Mouse (Mus musculus) ES-E14 (cell line): Measurements from ENCODE around the gene Ank3. TPM values are rescaled to one million over a fixed set of nuclear protein-coding genes. Genes with fewer than 3 reads are reported as not detected.

Experiments used
- DNase-seq: peaks from one replicate; pipeline ENCODE4 v3.0.0-alpha.2; 2013; ENCODE audit warnings: low read depth, low spot score
- H3K27ac ChIP-seq: 2 replicates; pipeline ENCODE4 v1.5.1; 2012; ENCODE audit warnings: low read depth, mild to moderate bottlenecking, low read length, moderate library complexity, mixed read lengths; ENCODE audit not compliant: poor library complexity, insufficient read depth, severe bottlenecking
- H3K36me3 ChIP-seq: 2 replicates; pipeline ENCODE4 v1.6.1; 2012; ENCODE audit warnings: mild to moderate bottlenecking, low read length, moderate library complexity, mixed read lengths; ENCODE audit not compliant: control insufficient read depth, poor library complexity, insufficient read depth, severe bottlenecking
- H3K4me1 ChIP-seq, 2 experiments: fragments of 150-350 bp in 1 of 2; sonication (generic) in 1 of 2; 2 replicates each; pipeline ENCODE4 v1.6.1; 2012; ENCODE audit warnings: low read length in 2 of 2, mild to moderate bottlenecking in 1 of 2, mixed read lengths in 1 of 2; ENCODE audit not compliant: control insufficient read depth in 2 of 2, insufficient read depth in 2 of 2, poor library complexity in 1 of 2
- H3K4me3 ChIP-seq, 2 experiments: fragments of 150-350 bp in 1 of 2; sonication (generic) in 1 of 2; 2 replicates each; pipeline ENCODE4 v1.5.1; 2012; ENCODE audit warnings: low read length in 2 of 2, low read depth in 1 of 2, mild to moderate bottlenecking in 1 of 2, mixed read lengths in 1 of 2; ENCODE audit not compliant: insufficient read depth in 1 of 2, poor library complexity in 1 of 2, severe bottlenecking in 1 of 2
- H3K9ac ChIP-seq: 2 replicates; pipeline ENCODE4 v1.6.1; 2012; ENCODE audit warnings: low read depth, mild to moderate bottlenecking, low read length, mixed read lengths; ENCODE audit not compliant: poor library complexity, insufficient read depth, severe bottlenecking
- H3K9me3 ChIP-seq: fragments of 150-350 bp; sonication (generic); 2 replicates; pipeline ENCODE4 v1.6.1; 2012; ENCODE audit warnings: low read depth, mild to moderate bottlenecking, low read length; ENCODE audit not compliant: control insufficient read depth, insufficient read depth
- CHD2 ChIP-seq: IDR thresholded peaks from 2 replicates; pipeline ENCODE4 v1.6.1; 2014; ENCODE audit warnings: mild to moderate bottlenecking, low read depth, low read length, inconsistent platforms
- HCFC1 ChIP-seq: IDR thresholded peaks from 2 replicates; pipeline ENCODE4 v1.6.1; 2012; ENCODE audit warnings: low read length, inconsistent platforms, borderline replicate concordance; ENCODE audit not compliant: insufficient read depth
- MAFK ChIP-seq: IDR thresholded peaks from 2 replicates; pipeline ENCODE4 v1.6.1; 2014; ENCODE audit warnings: mild to moderate bottlenecking, low read depth, low read length, inconsistent platforms; ENCODE audit not compliant: insufficient read depth
- ZC3H11A ChIP-seq: IDR thresholded peaks from 2 replicates; pipeline ENCODE4 v1.6.1; 2012; ENCODE audit warnings: low read depth, mild to moderate bottlenecking, inconsistent platforms, low read length, borderline replicate concordance
- ZNF384 ChIP-seq: IDR thresholded peaks from 2 replicates; pipeline ENCODE4 v1.6.1; 2012; ENCODE audit warnings: low read depth, low read length, inconsistent platforms
- in situ Hi-C, 2 experiments: fragments of 600-800 bp; cut with MboI; formaldehyde crosslinking; loops; one replicate each; pipeline ENCODE4 v1.15.1; 2025; ENCODE audit warnings: low sequenced_read_pairs in 2 of 2, inconsistent platforms in 1 of 2; ENCODE audit not compliant: unreplicated experiment in 2 of 2
- total RNA-seq: library from RNA; depleted of rRNA; stranded (reverse); fragments of 300-350 nt; gene quantifications from 2 replicates; pipeline ENCODE4 v1.2.3, GENCODE M21; 2012

Gene Ank3
- total RNA-seq, 1 experiment = 6.5 TPM

- no peak overlapping the region for H3K27ac ChIP-seq
- no peaks in the 10 kb centered on the region for H3K36me3 ChIP-seq
- in situ Hi-C loops = loop anchor here (25.0 kb wide), 2 partner anchors 167 to 292 kb away; no protein-coding TSS in a partner anchor
- H3K4me3 ChIP-seq = no peak overlapping the region
- DNase-seq = no peak
- no peaks in the 10 kb centered on the region for H3K4me1 ChIP-seq
- TF ChIP-seq HCFC1 (no peak), MAFK (no peak), ZNF384 (no peak), CHD2 (no peak)
- H3K9ac ChIP-seq = no peak overlapping the region
- no peaks in the 10 kb centered on the region for H3K9me3 ChIP-seq
Measured at GRCm38 (mm10) chr10:69670496-69670895, 271.9 kb downstream of the Ank3 start.

DNA sequence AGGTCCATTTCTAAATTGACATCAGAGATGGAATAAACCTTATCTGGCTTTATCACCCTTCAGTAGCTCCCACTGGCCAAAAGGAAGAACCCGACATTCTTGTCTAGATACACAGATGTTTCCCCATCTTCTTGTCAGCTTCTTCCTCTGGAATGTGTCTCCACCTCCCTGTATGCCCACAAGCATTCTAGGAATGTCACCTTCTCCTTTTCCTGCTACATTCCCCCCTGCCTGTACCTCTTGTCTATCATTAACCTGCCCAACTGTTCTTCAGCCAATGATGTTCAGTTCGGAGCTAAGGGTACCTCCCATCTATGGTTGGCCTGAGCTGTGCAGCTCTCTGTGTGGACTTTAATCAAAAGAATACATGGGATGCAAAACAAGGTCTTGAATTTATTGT, 272.4 kb downstream of the Ank3 start:
- in situ Hi-C loops = loop anchor here (25.0 kb wide), 2 partner anchors 166 to 291 kb away; no protein-coding TSS in a partner anchor
- no peak for TF ChIP-seq ZC3H11A
- no peak for TF ChIP-seq CHD2
- TF ChIP-seq MAFK = no peak
- TF ChIP-seq HCFC1 = no peak
- no peak for TF ChIP-seq ZNF384
- no peaks in the 10 kb centered on the region for H3K9me3 ChIP-seq
- H3K4me1 ChIP-seq = no peaks in the 10 kb centered on the region
- no peak overlapping the region for H3K9ac ChIP-seq
- H3K4me3 ChIP-seq = no peak overlapping the region
- H3K27ac ChIP-seq = no peak overlapping the region
- H3K36me3 ChIP-seq = no peaks in the 10 kb centered on the region
- DNase-seq = no peak

DNA sequence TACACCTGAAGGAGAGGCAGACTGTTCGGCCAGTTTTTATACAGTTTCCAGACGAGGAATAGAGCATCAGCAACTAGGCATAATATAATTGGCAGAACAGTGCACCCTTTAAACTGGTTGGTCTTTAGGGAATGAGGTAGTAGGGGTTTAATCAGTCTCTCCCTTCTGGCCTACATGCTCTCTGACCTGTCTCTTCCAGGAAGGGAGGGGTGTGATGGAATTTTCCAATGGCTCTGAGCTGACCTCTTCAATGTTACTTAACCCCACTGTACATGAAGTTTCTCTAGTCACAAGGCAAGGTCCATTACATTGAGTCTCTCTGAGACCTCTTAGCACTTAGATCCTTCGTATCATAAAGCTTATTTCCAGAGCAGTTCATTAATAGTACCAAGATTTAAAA, 272.9 kb downstream of the Ank3 start:
- in situ Hi-C loops = loop anchor here (25.0 kb wide), 2 partner anchors 166 to 291 kb away; no protein-coding TSS in a partner anchor
- TF ChIP-seq ZNF384 = no peak
- no peak for TF ChIP-seq HCFC1
- TF ChIP-seq CHD2 = no peak
- TF ChIP-seq MAFK = no peak
- no peak for TF ChIP-seq ZC3H11A
- Histone ChIP-seq H3K9ac (no peak overlapping the region), H3K9me3 (no peaks in the 10 kb centered on the region), H3K4me3 (no peak overlapping the region), H3K27ac (no peak overlapping the region), H3K36me3 (no peaks in the 10 kb centered on the region), H3K4me1 (no peaks in the 10 kb centered on the region)
- no peak for DNase-seq

DNA sequence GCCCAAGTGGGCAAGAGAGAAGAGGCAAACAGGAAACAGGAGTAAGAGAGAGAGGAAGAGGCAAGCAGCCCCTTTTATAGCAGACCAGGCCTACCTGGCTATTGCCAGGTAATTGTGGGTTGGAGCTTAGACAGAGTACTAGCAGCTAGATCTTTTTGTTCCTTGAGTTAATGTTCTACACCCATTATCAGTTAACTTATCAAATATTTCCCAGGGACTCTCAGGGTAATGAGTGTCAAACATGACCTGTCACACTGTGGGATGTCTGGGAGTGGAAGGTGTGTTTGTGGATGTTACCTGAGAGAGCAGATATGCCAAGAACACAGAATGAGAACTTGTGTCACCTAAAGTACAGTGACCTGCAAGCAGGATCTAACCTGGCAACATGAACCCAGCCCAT, 274.0 kb downstream of the Ank3 start:
- Histone ChIP-seq H3K9ac (no peak overlapping the region), H3K4me1 (no peaks in the 10 kb centered on the region), H3K27ac (no peak overlapping the region), H3K4me3 (no peak overlapping the region), H3K36me3 (no peaks in the 10 kb centered on the region), H3K9me3 (no peaks in the 10 kb centered on the region)
- in situ Hi-C loops = loop anchor here (25.0 kb wide), 2 partner anchors 165 to 290 kb away; no protein-coding TSS in a partner anchor
- no peak for DNase-seq
- TF ChIP-seq CHD2 (no peak), HCFC1 (no peak), ZC3H11A (no peak), MAFK (no peak), ZNF384 (no peak)

DNA sequence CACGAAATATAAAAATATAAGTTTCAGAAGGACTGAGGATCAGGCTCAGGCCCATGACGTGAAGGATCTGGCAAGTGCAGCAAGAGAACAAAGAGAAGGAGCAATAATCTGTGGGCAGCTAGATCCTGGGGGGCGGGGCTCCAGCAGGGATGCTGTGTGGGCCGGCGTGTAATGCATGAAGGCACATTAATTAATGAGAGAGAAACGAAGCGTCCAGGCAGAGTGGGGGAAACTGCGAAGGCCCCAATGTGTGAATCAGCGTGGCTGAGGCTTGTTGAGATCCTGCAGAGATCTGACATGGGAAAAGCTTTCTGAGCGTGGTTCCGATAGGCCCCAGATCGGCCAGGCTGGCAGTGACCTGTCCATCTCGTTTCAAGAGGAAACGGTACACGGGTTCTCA, 279.7 kb downstream of the Ank3 start:
- Histone ChIP-seq H3K4me3 (no peak overlapping the region), H3K9me3 (no peaks in the 10 kb centered on the region), H3K36me3 (no peaks in the 10 kb centered on the region), H3K9ac (no peak overlapping the region), H3K27ac (no peak overlapping the region), H3K4me1 (no peaks in the 10 kb centered on the region)
- no peak for DNase-seq
- in situ Hi-C loops = no loop called here
- TF ChIP-seq HCFC1 = no peak
- no peak for TF ChIP-seq MAFK
- no peak for TF ChIP-seq ZNF384
- TF ChIP-seq ZC3H11A = no peak
- no peak for TF ChIP-seq CHD2
